Mouse (Mus musculus) megakaryocyte, embryonic 14.5 days (primary cell): ENCODE data around the gene Nrf1.

Source experiments
- FLI1 ChIP-seq: IDR thresholded peaks from 2 replicates; pipeline ENCODE4 v1.6.1; 2012; ENCODE audit warnings: low read length, inconsistent platforms, mixed read lengths
- GATA1 ChIP-seq: IDR thresholded peaks from 3 replicates; pipeline ENCODE4 v1.6.1; 2012; ENCODE audit warnings: mixed read lengths, low read length, inconsistent platforms, borderline replicate concordance

- TF ChIP-seq FLI1 (no peak), GATA1 (no peak)
Measured at GRCm38 (mm10) chr6:30014187-30014864, 33.5 kb upstream of the Nrf1 start.
